Mouse (Mus musculus): ENCODE measurements around the gene Gm1993.
"Not testable (repeated sequence)": the region's sequence is repeated elsewhere in the genome, so short reads cannot be mapped to it uniquely, and the experiment has no call there.

Gene Gm1993

DNA sequence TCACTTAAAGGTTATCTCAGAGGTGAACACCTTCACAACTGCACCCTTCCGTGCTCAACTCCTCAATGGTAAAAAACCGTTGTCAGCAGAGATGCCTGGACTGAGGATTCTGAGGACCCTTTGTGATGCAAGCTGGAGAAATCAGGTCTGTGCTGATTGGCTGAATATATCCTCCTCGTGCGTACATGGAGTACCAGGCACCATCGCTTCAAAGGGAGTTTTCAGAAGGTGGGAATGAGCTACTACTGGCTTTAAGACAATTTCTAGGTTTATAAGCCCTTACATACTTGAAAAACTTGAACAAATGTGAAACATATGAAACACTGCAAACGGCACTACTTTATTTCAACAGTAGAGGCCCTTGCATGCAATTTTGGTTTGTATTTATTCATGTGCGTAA is at the start of gene Gm1993:
TSS of gene Gm1993 (minus strand) at position 101 of the 400 bp plus-strand sequence.
- not testable (repeated sequence) for ATAC-seq (ENCODE audit: insufficient number of reproducible peaks, low FRiP score, low TSS enrichment)

Data from cerebellum, adult (tissue).